Mouse (Mus musculus) cerebellum, adult 9-10 months (tissue): ENCODE measurements around the gene Alox12b.

ENCODE experiments used
- DNase-seq: peaks from one replicate; pipeline ENCODE4 v3.0.0; 2022

Alox12b gene

GRCm38 (mm10) chr11:69179512-69179911, 22.7 kb downstream of the Alox12b start:
- no peak for DNase-seq

- no peak for DNase-seq
These were observed 23.3 kb downstream of the Alox12b start for GRCm38 (mm10) chr11:69180120-69180519.

DNA sequence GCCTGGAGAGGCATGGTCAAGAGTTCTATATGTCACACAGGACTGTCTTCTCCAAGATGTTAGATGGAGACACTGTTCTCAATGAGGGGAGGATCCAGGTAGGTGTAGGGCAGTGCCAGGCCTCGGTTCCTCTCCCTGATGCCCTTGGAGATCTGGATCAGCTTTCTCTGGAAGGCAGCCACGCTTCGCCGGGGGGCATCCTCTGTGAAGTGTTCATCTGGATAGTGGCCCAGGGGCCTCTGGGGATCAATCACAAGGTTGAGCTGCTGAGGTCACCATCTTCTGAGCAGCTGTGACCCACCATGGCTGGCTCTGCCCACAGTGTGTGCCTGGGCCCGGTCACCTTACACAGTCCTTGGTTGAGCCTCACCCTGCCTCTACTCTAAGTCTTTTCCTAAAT, 28.2 kb downstream of the Alox12b start:
- DNase-seq = no peak

DNA sequence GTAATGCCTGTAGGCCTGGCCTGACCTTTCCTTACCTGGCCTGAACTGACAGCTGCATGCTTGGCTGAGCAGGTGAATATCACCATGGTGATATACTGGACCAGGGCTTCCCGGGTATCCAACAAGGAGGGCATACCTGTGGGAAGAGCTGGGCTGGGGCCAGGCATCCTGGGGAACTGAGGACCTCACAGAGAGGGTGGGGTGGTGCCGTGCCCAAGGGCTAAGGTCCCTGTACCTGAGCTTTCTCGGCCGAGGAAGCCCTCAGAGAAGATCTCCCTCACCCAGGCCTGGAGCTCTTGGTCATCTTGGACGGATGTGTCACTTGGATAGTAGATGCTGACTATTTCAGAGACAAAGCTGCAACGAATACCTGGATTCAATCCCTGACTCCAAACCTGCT, 29.1 kb downstream of the Alox12b start:
- no peak for DNase-seq

DNA sequence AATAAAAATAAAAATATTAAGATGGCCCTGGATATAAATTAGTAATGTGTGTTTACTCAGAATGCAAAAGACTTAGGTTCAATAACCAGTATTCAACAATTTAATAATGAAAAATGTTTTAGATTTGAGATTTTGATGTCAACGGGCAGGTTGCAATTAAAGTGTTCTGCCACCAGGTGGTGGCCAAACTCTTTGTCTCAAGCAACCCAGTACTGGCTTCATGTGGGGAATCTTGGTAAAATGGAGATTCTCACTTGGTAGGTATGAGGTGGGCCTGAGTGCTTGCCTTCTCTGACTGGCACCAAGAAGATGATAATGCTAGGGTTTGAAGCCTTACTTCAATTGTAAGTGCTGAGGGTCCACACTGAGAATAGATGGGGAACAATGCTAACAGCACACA, 36.1 kb downstream of the Alox12b start:
- peak; percentile 59 for DNase-seq

DNA sequence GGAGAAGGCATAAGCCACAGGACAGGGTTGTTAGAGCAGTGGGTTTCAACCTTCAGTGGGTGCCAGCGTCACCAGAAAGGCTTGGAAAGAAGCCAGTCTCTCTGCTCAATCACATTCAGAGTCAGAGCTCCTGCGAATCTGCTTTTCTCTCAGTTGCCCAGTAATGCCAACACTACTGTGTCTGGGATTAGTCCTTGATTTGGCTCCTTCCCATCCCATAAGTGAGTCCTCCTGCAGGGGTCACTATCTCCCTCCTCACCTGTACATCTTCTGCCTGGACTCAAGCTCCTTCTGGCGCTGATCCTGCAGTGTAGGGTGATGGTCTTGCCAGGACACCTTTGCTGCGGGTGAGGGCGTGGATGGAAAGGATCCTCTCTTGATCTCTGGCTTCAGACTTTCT, 40.0 kb downstream of the Alox12b start:
- peak; percentile 79 for DNase-seq

DNA sequence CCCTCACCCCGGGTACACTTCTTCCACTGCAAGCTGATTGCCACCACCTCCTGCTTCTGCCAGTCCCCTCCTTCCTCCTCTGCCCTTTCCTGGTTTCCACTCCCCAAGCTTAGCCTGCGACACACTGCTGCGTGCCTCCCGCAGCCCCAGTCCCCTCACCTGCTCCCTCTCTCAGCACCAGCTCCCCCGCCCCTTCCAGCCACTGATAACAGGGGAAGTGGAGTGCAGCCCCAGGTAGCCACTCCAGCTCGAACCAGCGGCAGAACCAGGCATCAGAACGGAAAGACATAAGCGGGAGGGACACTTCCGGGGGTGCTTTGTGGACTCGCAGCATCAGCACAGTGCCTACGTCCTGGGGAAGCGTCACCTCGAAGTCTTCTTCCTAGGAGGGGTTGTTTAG, 40.4 kb downstream of the Alox12b start:
- no peak for DNase-seq

DNA sequence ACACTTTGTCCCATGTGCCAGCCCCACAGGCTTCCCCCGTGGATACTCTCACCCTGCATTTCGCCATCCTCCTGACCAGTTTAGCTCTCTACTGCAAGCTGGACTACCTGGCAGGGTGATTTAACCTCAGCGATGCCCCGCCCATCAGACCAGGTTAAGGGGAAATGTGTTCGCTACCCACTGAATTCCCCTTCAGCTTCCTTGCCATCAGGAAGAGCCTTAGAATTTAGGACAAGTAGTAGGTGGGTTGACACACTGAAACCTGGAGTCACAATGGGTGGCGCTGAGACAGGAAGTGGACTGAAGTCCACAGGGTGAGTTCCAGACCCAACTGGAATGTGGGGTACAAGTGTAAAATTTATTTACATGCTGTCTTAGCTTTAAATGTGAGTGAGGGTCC, 41.0 kb downstream of the Alox12b start, which contains the start of gene Alox8:
Gene Alox8, minus strand, starts transcription at position 101 of the 400 bp plus-strand sequence.
- DNase-seq = peak; percentile 28

DNA sequence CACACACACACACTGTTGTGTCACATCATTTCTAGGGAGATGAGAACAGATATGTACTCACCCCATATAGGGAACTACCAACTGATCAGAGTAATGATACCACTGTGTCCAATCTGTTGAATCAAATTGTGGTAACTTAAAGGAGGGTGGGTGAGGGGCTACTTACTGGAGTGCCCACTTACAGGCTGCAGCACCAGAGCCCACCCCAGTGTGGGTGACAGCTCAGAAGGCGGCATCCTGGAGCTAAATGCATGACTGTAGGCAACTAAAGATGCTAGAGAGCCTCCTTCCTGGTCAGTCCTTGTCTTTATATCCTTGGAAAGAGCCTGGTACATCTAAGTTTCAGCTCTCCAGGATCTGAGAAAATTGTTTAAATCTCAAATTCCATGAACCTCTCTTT, 42.5 kb downstream of the Alox12b start:
- DNase-seq = no peak

DNA sequence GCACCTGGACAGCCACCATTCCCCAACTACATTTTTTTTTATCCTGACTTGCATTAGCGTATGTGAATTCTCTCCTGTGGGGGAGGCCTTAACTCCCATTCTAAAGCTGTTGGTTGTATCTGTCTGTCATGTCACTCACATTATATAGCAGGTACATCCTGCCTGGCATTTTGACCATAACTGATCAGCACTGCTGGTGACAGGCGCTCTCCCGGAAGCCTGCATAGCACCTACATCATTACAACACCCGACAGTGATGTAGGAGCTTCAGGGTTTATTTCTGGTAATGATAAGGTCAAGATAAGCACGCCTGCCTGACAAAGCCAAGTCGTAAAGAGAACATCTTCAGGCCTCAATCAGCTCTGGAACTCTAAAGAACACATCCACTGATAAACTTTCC, 43.4 kb downstream of the Alox12b start:
- no peak for DNase-seq

DNA sequence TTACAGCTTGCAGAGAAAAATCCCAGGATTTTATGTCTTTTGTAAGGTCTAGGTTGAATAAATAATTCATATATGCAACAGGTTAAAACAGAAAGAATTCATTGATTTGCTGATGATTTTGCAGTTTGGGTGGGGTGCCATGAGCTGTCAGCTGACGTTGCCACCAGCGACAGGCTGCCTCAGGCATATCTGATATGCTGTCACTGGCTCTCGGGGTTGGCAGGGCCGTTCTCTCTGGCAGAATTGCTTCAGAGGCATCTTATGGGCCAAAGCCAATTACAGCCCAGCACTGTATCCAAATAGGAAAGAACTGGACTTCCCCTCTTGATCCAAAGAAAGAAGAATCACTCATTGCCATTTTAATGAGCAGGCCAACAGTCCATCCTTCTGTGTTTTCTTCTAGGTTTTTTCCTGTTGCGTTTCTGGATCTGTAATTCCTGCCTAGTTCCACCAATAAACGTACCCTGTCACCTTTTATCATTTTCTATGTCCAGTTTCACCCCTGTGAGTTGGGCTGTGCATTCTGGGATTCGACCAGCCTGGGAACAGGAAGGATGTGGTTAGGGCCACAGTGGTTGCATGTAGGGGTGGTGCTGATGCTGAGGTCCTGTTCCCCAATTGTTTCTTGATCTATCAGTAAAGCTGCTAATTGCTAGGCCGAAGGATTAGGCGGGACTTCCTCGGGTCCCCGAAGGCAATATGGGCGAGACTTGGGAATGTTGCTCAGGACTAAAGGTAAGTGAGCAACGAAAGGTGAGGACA, 45.9 kb downstream of the Alox12b start:
- DNase-seq = no peak

DNA sequence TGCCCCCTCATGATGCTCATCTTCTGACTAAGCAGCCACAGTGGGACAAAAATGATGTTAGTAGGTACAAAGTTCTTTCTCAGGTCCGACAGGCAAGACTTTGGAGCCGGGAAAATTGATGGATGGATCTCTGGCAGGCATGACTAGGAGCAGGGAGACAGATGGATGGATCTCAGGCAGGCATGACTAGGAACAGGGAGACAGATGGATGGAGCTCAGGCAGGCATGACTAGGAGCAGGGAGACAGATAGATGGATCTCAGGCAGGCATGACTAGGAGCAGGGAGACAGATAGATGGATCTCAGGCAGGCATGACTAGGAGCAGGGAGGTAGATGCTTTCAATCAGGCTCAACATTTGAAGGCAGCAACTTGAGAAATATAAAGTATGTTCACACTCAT, 54.6 kb downstream of the Alox12b start:
- DNase-seq = peak; percentile 83

- DNase-seq = no peak
These were observed 60.6 kb downstream of the Alox12b start for GRCm38 (mm10) chr11:69217411-69217810.

DNA sequence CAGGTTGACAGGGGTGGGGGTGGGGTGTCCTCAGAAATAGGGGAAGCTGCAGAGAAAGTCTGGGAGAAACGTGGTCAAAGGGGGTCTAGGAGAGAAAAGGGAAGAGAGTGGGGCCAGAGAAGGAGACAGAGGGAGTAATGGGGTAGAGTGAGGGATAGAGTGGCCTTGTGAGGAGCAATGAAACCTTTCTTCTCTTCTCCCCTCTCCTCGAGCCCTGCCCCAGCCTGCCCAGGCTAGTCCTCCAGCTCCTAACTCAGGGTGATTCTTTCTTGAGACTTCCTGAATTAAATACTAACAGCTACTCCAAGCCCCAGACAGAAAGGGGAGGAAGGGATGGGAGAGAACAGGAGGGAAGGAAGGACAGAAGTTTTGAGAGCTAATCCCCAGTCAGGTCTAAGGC, 61.9 kb downstream of the Alox12b start:
- no peak for DNase-seq
